Mouse (Mus musculus) lung, adult 2 months (tissue): Measurements from ENCODE around the gene Ntm. TPM values are rescaled to one million over a fixed set of nuclear protein-coding genes. Genes with fewer than 3 reads are reported as not detected.

Source experiments
- DNase-seq: peaks from one replicate; pipeline ENCODE4 v3.0.0; 2022
- H3K4me1 ChIP-seq: fragments of 200-500 bp; 2 replicates; pipeline ENCODE4 v1.6.1; 2011; ENCODE audit warnings: low read length; ENCODE audit not compliant: control insufficient read depth, insufficient read depth
- H3K4me3 ChIP-seq: fragments of 200-500 bp; replicated peaks from 2 replicates; pipeline ENCODE3; 2011; ENCODE audit warnings: low read depth, mild to moderate bottlenecking, control low read depth, low read length; ENCODE audit errors: extremely low read depth
- CTCF ChIP-seq: fragments of 200-500 bp; IDR thresholded peaks from 2 replicates; pipeline ENCODE4 v1.5.1; 2011; ENCODE audit warnings: mild to moderate bottlenecking, low read length, control low read depth; ENCODE audit not compliant: insufficient read depth
- POLR2A ChIP-seq: fragments of 200-500 bp; IDR thresholded peaks from 2 replicates; pipeline ENCODE4 v1.6.1; 2011; ENCODE audit warnings: low read depth, mild to moderate bottlenecking, control low read depth, low read length, borderline replicate concordance; ENCODE audit errors: extremely low read depth
- WGBS: fragments of 180-500 bp; shearing (Covaris S2); methylation state at CpG from one replicate; pipeline ENCODE4 v1.1.7; 2018; 5-methylcytosine and 5-hydroxymethylcytosine counted together
- polyA plus RNA-seq: library from polyadenylated mRNA; depleted of rRNA; stranded (reverse); fragments of >200 nt; gene quantifications from 2 replicates; pipeline ENCODE4 v1.2.3, GENCODE M21; 2012

Ntm gene
- polyA plus RNA-seq, 1 experiment = 1.1 TPM

GRCm38 (mm10) chr9:29804483-29804882 is 158.5 kb downstream of the Ntm start:
- H3K4me1 ChIP-seq = no peaks in the 10 kb centered on the region
- DNase-seq = no peak
- no peak for TF ChIP-seq CTCF
- no peak for TF ChIP-seq POLR2A
- 93% methylated on average over 9 of the region's 9 CpGs for WGBS
- no peak overlapping the region for H3K4me3 ChIP-seq

DNA sequence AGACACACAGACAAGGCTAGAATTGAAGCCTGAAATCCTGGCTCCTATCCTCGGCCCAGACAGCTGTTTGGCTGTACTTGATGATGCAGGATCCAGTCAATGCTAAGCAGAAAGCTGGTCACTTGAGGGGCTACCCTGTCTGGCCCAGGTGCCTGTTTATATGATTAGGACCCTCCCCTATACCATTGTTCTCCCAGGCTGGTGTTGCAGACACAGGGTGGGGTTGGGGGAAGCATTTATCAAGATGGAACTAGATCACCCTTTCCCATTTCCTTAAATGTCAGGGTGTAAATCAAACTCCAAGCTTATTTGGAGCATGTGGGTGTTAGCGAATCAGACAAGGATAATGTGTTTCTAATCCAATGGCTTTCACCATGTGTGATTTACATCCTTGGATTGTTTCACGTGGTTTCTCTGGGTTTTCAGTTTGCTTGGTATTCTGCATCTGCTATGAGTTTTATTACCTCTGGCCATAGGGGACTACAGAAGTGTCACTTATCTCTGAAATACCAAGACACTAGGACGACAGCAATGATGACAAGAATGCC is 159.1 kb downstream of the Ntm start:
- TF ChIP-seq CTCF (no peak), POLR2A (no peak)
- 52% methylated on average over 4 of the region's 4 CpGs for WGBS
- DNase-seq = no peak
- Histone ChIP-seq H3K4me1 (no peaks in the 10 kb centered on the region), H3K4me3 (no peak overlapping the region)

- TF ChIP-seq CTCF = no peak
- no peak for TF ChIP-seq POLR2A
- 47% methylated on average over 12 of the region's 12 CpGs for WGBS
- DNase-seq = no peak
- H3K4me3 ChIP-seq = no peak overlapping the region
- no peaks in the 10 kb centered on the region for H3K4me1 ChIP-seq
Measured at GRCm38 (mm10) chr9:29802990-29803737, 159.8 kb downstream of the Ntm start.

GRCm38 (mm10) chr9:29802071-29802705 is 160.8 kb downstream of the Ntm start:
- Histone ChIP-seq H3K4me1 (no peaks in the 10 kb centered on the region), H3K4me3 (no peak overlapping the region)
- 55% methylated on average over 12 of the region's 12 CpGs for WGBS
- no peak for DNase-seq
- TF ChIP-seq POLR2A (no peak), CTCF (no peak)

- no peaks in the 10 kb centered on the region for H3K4me1 ChIP-seq
- WGBS = 63% methylated on average over 4 of the region's 4 CpGs
- no peak for DNase-seq
- H3K4me3 ChIP-seq = no peak overlapping the region
- TF ChIP-seq CTCF = no peak
- TF ChIP-seq POLR2A = no peak
Measured at GRCm38 (mm10) chr9:29796281-29796680, 166.7 kb downstream of the Ntm start.

DNA sequence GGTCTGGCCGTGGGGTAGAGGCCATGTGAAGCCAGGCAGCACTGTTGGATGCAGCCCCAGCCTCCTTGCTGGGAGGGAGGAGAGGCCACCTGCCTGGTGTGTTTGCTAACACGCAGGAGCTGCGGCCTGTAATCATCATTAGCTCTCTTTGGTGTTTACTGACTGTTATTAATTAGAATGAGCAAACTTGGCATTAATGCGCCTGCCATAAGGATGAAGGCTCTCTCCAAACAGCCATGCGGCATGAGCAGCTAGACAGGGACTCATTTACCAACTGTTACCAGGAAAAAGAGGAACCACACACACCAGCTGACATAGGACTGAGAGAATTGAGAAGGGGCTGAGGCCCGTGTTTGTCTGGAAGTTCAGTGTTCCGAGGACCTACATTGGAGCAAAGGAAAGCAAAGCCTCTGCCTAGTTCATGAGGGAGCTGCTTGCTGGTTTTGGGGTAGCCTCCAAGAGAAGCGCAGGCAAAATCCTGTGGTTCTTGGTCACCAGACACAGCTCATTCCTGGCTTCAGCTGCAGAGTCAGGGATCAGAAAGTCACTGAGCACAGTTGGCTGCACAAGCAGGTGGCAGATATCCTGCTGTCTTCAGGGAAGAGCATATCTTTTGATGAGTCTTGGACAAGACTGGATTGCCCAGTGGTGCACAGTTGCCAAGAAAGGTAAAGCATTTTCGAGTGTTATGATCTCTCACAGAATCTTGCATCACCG is 171.6 kb downstream of the Ntm start:
- TF ChIP-seq POLR2A (no peak), CTCF (no peak)
- DNase-seq = no peak
- Histone ChIP-seq H3K4me3 (no peak overlapping the region), H3K4me1 (no peaks in the 10 kb centered on the region)
- WGBS = 64% methylated on average over 10 of the region's 10 CpGs

- WGBS = 59% methylated on average over 4 of the region's 4 CpGs
- no peak for TF ChIP-seq CTCF
- TF ChIP-seq POLR2A = no peak
- Histone ChIP-seq H3K4me1 (no peaks in the 10 kb centered on the region), H3K4me3 (no peak overlapping the region)
- DNase-seq = no peak
Measured at GRCm38 (mm10) chr9:29790017-29790416, 172.9 kb downstream of the Ntm start.

- 84% methylated on average over 9 of the region's 9 CpGs for WGBS
- H3K4me1 ChIP-seq = no peaks in the 10 kb centered on the region
- no peak for DNase-seq
- no peak overlapping the region for H3K4me3 ChIP-seq
- TF ChIP-seq POLR2A = no peak
- no peak for TF ChIP-seq CTCF
Measured at GRCm38 (mm10) chr9:29788855-29789254, 174.1 kb downstream of the Ntm start.

DNA sequence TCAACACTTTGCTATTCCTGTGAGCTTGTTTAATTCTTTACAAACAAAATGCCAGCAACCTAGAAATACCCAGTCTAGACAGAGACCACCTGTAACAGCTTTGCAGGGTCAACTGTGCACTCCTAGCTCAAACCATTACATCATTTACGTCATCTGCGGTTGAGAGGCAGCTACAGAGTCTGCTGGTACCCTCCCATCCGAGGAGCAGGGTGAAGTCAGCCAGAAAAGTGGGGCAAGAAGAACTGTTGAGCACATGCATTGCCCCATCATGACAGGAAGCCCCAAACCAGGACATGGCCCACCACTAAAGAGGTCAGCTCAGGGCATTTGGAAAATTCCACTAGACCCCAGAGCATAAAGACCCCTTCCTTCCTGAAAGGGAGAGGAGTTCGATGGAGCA is 175.5 kb downstream of the Ntm start:
- Histone ChIP-seq H3K4me3 (no peak overlapping the region), H3K4me1 (no peaks in the 10 kb centered on the region)
- no peak for TF ChIP-seq CTCF
- TF ChIP-seq POLR2A = no peak
- DNase-seq = no peak
- WGBS = 54% methylated on average over 4 of the region's 4 CpGs

GRCm38 (mm10) chr9:29782697-29783096 is 180.2 kb downstream of the Ntm start:
- DNase-seq = no peak
- 58% methylated on average over 4 of the region's 4 CpGs for WGBS
- Histone ChIP-seq H3K4me3 (no peak overlapping the region), H3K4me1 (no peaks in the 10 kb centered on the region)
- TF ChIP-seq POLR2A = no peak
- TF ChIP-seq CTCF = no peak
